Mouse (Mus musculus) gonadal fat pad, adult 2 months (tissue): ENCODE results near the gene Gm853. TPM values are rescaled to one million over a fixed set of nuclear protein-coding genes. Genes with fewer than 3 reads are reported as not detected.

ENCODE experiments used
- DNase-seq: peaks from one replicate; pipeline ENCODE4 v3.0.0-alpha.2; 2012; ENCODE audit warnings: low read depth
- polyA plus RNA-seq: library from polyadenylated mRNA; depleted of rRNA; stranded (reverse); fragments of >200 nt; gene quantifications from 2 replicates; pipeline ENCODE4 v1.2.3, GENCODE M21; 2012; rRNA removed

Gene Gm853
- polyA plus RNA-seq, 1 experiment: not detected

GRCm38 (mm10) chr4:130174335-130175031 is 47.7 kb downstream of the Gm853 start:
- no peak for DNase-seq

DNA sequence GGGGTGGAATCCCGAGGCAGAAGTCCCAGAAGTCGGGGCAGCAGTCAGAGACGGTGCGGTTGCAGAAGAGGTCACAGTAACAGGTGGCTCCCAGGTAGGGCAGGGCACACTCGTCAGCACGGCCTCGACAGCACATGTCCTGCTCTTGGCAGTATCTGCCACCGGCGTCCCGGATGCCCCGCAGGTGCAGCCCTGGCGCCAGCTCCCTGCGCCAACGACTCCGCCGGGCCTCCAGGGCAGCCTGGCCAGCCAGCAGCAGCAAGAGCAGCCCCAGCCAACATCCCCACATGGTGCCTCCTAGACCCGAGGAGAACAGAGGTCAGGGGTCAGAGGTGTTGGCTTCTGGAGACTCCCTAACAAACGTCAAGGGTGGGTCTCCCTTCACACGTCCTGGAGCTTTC is 48.3 kb downstream of the Gm853 start:
- DNase-seq: no peak

GRCm38 (mm10) chr4:130173060-130173822 is 49.0 kb downstream of the Gm853 start:
- DNase-seq: no peak

- DNase-seq: no peak
Measured at GRCm38 (mm10) chr4:130171951-130172765, 50.0 kb downstream of the Gm853 start.

GRCm38 (mm10) chr4:130170362-130170761 is 51.8 kb downstream of the Gm853 start:
- DNase-seq: no peak

GRCm38 (mm10) chr4:130169411-130169971 is 52.7 kb downstream of the Gm853 start:
- no peak for DNase-seq

- DNase-seq: no peak
Measured at GRCm38 (mm10) chr4:130168280-130169183, 53.7 kb downstream of the Gm853 start.

DNA sequence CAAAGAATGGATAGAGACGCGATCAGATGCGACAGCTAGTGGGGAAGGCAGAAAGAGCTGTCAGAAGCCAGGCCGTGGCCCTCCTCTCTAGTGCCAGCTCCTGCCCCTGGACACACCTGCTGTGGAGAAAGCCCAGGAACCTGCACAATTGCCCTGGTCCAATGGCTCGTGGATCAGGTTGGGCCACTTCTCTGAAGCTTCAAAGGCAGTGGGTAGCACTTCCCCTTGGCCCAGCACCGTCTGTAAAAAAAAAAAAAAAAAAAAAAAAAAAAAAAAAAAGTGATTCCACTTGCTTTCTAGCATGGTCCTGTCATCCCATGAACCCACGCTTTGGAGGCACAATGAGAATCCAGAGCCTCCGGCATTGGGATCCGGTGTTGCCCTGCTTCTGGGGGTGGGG is 54.4 kb downstream of the Gm853 start:
- no peak for DNase-seq

DNA sequence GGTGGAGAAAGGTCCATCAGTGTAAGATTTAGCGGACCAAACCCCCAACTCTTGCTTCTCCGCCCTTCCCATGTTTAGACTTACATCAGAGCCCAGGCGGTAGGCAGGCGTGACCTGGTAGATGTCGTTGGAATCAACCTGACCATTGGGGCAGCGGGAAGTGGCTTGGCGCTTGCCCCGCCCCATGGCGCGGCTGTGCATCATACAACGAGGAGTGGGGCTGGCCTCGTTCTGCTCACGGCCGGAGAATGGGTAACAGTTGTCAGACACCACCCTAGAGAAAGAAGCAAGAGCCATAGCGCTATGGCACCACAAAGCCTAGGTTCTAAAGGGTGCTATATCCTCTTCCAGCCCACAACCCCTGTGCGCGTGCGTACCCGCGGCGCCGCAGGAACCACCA is 54.9 kb downstream of the Gm853 start:
- no peak for DNase-seq

- DNase-seq: no peak
Measured at GRCm38 (mm10) chr4:130166592-130166991, 55.6 kb downstream of the Gm853 start.

GRCm38 (mm10) chr4:130166061-130166460 is 56.1 kb downstream of the Gm853 start:
- DNase-seq: no peak

DNA sequence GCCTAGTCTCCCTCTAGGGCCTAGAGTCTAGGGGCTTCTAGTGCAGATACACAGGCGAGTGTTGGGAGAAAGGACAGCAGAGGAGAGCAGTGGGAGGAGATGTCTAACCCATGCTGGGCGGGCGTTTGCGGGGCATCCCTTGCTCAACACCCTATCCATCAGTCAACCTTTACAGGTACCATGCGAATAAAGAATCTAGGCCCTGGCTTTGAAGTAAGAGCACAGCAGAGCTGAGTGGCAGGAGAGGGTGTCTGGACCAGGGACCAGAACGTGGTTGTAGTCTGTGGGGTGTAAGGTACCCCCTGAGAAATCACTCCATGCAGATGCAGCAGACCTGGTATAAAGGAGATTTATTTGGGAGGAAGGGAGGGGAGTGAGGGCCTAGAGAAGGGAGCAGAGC is 58.1 kb downstream of the Gm853 start:
- no peak for DNase-seq

GRCm38 (mm10) chr4:130163391-130163861 is 58.8 kb downstream of the Gm853 start:
- DNase-seq: no peak

DNA sequence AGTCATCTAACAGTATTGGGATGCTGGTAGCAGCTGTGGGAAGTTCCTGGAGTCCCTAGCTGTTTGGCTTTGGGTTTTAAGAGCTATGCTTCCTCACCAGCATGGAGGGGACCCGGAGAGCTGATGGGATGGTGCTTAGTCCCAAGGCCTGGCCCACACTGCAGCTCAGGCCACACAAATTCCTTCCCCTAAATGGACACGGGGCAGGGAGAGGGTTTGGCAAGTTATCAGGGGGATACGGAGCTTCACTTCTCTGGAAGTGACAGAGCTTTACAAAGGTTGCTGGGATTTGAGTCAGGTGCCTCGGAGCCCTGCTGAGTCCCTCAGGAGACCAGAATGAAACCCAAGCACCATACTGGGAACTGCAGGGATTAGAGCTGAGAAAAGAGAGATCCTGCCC is 60.9 kb downstream of the Gm853 start:
- DNase-seq: no peak

Other genes with a start within 250 kb of the Gm853 start
- gene Adgrb2, start 237.5 kb downstream of the Gm853 start, polyA plus RNA-seq: 4.6 and 6.8 TPM in 2 replicates
- 36.3 and 36.7 TPM in 2 replicates for gene Col16a1, start 174.6 kb downstream of the Gm853 start, polyA plus RNA-seq
- gene Pef1, start 119.8 kb downstream of the Gm853 start, polyA plus RNA-seq: 166 and 199 TPM in 2 replicates
- gene Hcrtr1, start 83.0 kb downstream of the Gm853 start, polyA plus RNA-seq: 2.5 and 5.1 TPM in 2 replicates
- 137 and 176 TPM in 2 replicates for gene Tinagl1, start 47.3 kb downstream of the Gm853 start, polyA plus RNA-seq
- 134 and 172 TPM in 2 replicates for gene Serinc2, start 56.8 kb upstream of the Gm853 start, polyA plus RNA-seq
- 3.0 and 4.2 TPM in 2 replicates for gene Fabp3, start 86.2 kb upstream of the Gm853 start, polyA plus RNA-seq
- gene Gm10570, start 86.3 kb upstream of the Gm853 start, polyA plus RNA-seq: not detected in 2 replicates
- 32.5 and 45.7 TPM in 2 replicates for gene Zcchc17, start 137.5 kb upstream of the Gm853 start, polyA plus RNA-seq
- 32.3 and 34.1 TPM in 2 replicates for gene Snrnp40, start 137.7 kb upstream of the Gm853 start, polyA plus RNA-seq